Mouse (Mus musculus) heart, embryonic 11.5 days (tissue): ENCODE measurements around the gene Pgc. TPM values are rescaled to one million over a fixed set of nuclear protein-coding genes. Genes with fewer than 3 reads are reported as not detected.

Experiments used
- ATAC-seq: fragments of 200-750 bp; cut with Nextera tagmentation; replicated peaks from 2 replicates; pipeline ENCODE4 v1.8.0; 2017; ENCODE audit warnings: moderate library complexity; ENCODE audit not compliant: insufficient number of reproducible peaks, low FRiP score, low TSS enrichment
- H3K27ac ChIP-seq: fragments of 300-500 bp; sonication (generic); 2 replicates; pipeline ENCODE4 v1.5.1; 2014; ENCODE audit warnings: mild to moderate bottlenecking, low read depth, low read length
- H3K27me3 ChIP-seq: fragments of 300-500 bp; sonication (generic); 2 replicates; pipeline ENCODE4 v1.6.1; 2014; ENCODE audit warnings: mild to moderate bottlenecking, low read length, mixed read lengths; ENCODE audit not compliant: control insufficient read depth, insufficient read depth
- H3K36me3 ChIP-seq: fragments of 300-500 bp; sonication (generic); 2 replicates; pipeline ENCODE4 v1.6.1; 2014; ENCODE audit warnings: mild to moderate bottlenecking, low read length, moderate library complexity, mixed read lengths; ENCODE audit not compliant: control insufficient read depth, insufficient read depth
- H3K4me1 ChIP-seq: fragments of 300-500 bp; sonication (generic); 2 replicates; pipeline ENCODE4 v1.6.1; 2014; ENCODE audit warnings: low read length; ENCODE audit not compliant: control insufficient read depth, insufficient read depth
- H3K4me2 ChIP-seq: fragments of 300-500 bp; sonication (generic); 2 replicates; pipeline ENCODE4 v1.6.1; 2014; ENCODE audit warnings: mild to moderate bottlenecking, moderate library complexity
- H3K4me3 ChIP-seq: fragments of 300-500 bp; sonication (generic); 2 replicates; pipeline ENCODE4 v1.5.1; 2014; ENCODE audit warnings: low read depth, low read length
- H3K9ac ChIP-seq: fragments of 300-500 bp; sonication (generic); 2 replicates; pipeline ENCODE4 v1.6.1; 2014; ENCODE audit warnings: mild to moderate bottlenecking, low read depth, low read length, moderate library complexity
- H3K9me3 ChIP-seq: fragments of 300-500 bp; sonication (generic); replicated peaks from 2 replicates; pipeline ENCODE4 v1.6.1; 2016; ENCODE audit warnings: low read length; ENCODE audit not compliant: control insufficient read depth
- WGBS: fragments of 180-500 bp; shearing (Covaris S2); extraction: QIAGEN DNeasy Blood & Tissue Kit; methylation state at CpG from one replicate; pipeline ENCODE4 v1.1.7; 2014; ENCODE audit not compliant: insufficient replicate concordance; 5-methylcytosine and 5-hydroxymethylcytosine counted together
- polyA plus RNA-seq: library from polyadenylated mRNA; unstranded; fragments of >200 nt; fragmentation: Nextera tagmentation; extraction: Ambion mirVana; gene quantifications from 2 replicates; pipeline ENCODE4 v1.2.1, GENCODE M21; 2014

The Pgc gene
- 0.15 TPM in 1 of 2 replicates, not detected in the other for polyA plus RNA-seq

- H3K27ac ChIP-seq = no peak within 1 kb of the TSS
- 65% methylated on average over 11 of the region's 11 CpGs for WGBS
- H3K27me3 ChIP-seq = 0 out of 2 replicates have a peak, but pooled peaks cover 3% of the 10 kb centered on the region
- no peaks in the 10 kb centered on the region for H3K36me3 ChIP-seq
- no peak within 1 kb of the TSS for H3K9ac ChIP-seq
- H3K4me2 ChIP-seq = no peak within 1 kb of the TSS
- ATAC-seq = no peak
- H3K9me3 ChIP-seq = no peaks in the 10 kb centered on the region
- no peaks in the 10 kb centered on the region for H3K4me1 ChIP-seq
- no peak within 1 kb of the TSS for H3K4me3 ChIP-seq
Observed at GRCm38 (mm10) chr17:47726566-47726965, at the start of gene Pgc. TSS of gene Pgc (plus strand) at chr17:47726842.

- H3K4me3 ChIP-seq = no peak overlapping the region
- no peaks in the 10 kb centered on the region for H3K9me3 ChIP-seq
- WGBS = 87% methylated on average over 5 of the region's 5 CpGs
- ATAC-seq = no peak
- no peaks in the 10 kb centered on the region for H3K4me1 ChIP-seq
- H3K27ac ChIP-seq = no peak overlapping the region
- H3K27me3 ChIP-seq = peaks cover 2% of the 10 kb centered on the region; the same call in 1 of the 2 replicates
- H3K4me2 ChIP-seq = no peak overlapping the region
- peaks cover 7% of the 10 kb centered on the region for H3K36me3 ChIP-seq
- H3K9ac ChIP-seq = no peak overlapping the region
Observed at GRCm38 (mm10) chr17:47678238-47678637, 48.4 kb upstream of the Pgc start.

GRCm38 (mm10) chr17:47678702-47679101, 47.9 kb upstream of the Pgc start:
- Histone ChIP-seq H3K36me3 (peaks cover 7% of the 10 kb centered on the region), H3K27ac (no peak overlapping the region), H3K9ac (no peak overlapping the region), H3K27me3 (no peaks in the 10 kb centered on the region), H3K4me2 (no peak overlapping the region), H3K4me3 (no peak overlapping the region), H3K9me3 (no peaks in the 10 kb centered on the region), H3K4me1 (no peaks in the 10 kb centered on the region)
- 77% methylated on average over 5 of the region's 5 CpGs for WGBS
- no peak for ATAC-seq

GRCm38 (mm10) chr17:47682836-47683235, 43.8 kb upstream of the Pgc start:
- no peak overlapping the region for H3K9ac ChIP-seq
- no peaks in the 10 kb centered on the region for H3K9me3 ChIP-seq
- no peaks in the 10 kb centered on the region for H3K27me3 ChIP-seq
- no peak overlapping the region for H3K4me3 ChIP-seq
- no peak overlapping the region for H3K4me2 ChIP-seq
- no peak for ATAC-seq
- no peak overlapping the region for H3K27ac ChIP-seq
- 79% methylated on average over 4 of the region's 4 CpGs for WGBS
- peaks cover 7% of the 10 kb centered on the region for H3K36me3 ChIP-seq
- peaks cover 6% of the 10 kb centered on the region; the same call in 1 of the 2 replicates for H3K4me1 ChIP-seq

- Histone ChIP-seq H3K4me1 (peaks cover 8% of the 10 kb centered on the region; the same call in 1 of the 2 replicates), H3K27me3 (peaks cover 7% of the 10 kb centered on the region; the same call in 1 of the 2 replicates), H3K4me2 (peak overlapping the region; percentile 100), H3K27ac (peak overlapping the region; percentile 83), H3K9me3 (no peaks in the 10 kb centered on the region), H3K36me3 (no peaks in the 10 kb centered on the region; the same call in 1 of the 2 replicates), H3K9ac (peak overlapping the region; percentile 85), H3K4me3 (peak overlapping the region; percentile 87)
- under 1% methylated on average over 70 of the region's 70 CpGs for WGBS
- ATAC-seq = peak; percentile 83
Observed at GRCm38 (mm10) chr17:47687409-47688343, 39.0 kb upstream of the Pgc start.

- no peaks in the 10 kb centered on the region; the same call in 1 of the 2 replicates for H3K36me3 ChIP-seq
- WGBS = 0% methylated on average over 9 of the region's 9 CpGs
- H3K4me3 ChIP-seq = peak within 1 kb of the TSS; percentile 87
- no peaks in the 10 kb centered on the region for H3K9me3 ChIP-seq
- peak within 1 kb of the TSS; percentile 83 for H3K27ac ChIP-seq
- ATAC-seq = no peak
- peaks cover 8% of the 10 kb centered on the region; the same call in 1 of the 2 replicates for H3K4me1 ChIP-seq
- peak within 1 kb of the TSS; percentile 100 for H3K4me2 ChIP-seq
- H3K27me3 ChIP-seq = peaks cover 8% of the 10 kb centered on the region
- H3K9ac ChIP-seq = peak within 1 kb of the TSS; percentile 85
Observed at GRCm38 (mm10) chr17:47688344-47688607, 38.4 kb upstream of the Pgc start, which contains the start of gene Tomm6. TSS of gene Tomm6 (minus strand) at chr17:47688386.

- peak; percentile 68 for ATAC-seq
- no peaks in the 10 kb centered on the region for H3K9me3 ChIP-seq
- 1% methylated on average over 57 of the region's 58 CpGs for WGBS
Observed at GRCm38 (mm10) chr17:47688608-47689575, 37.8 kb upstream of the Pgc start, which contains the start of gene Frs3. TSS of gene Frs3 (plus strand) at chr17:47689030.

GRCm38 (mm10) chr17:47689894-47690293, 36.7 kb upstream of the Pgc start:
- WGBS = 76% methylated on average over 7 of the region's 8 CpGs
- no peak overlapping the region for H3K27ac ChIP-seq
- no peak overlapping the region for H3K9ac ChIP-seq
- peak overlapping the region; percentile 100 for H3K4me2 ChIP-seq
- no peak for ATAC-seq
- H3K4me3 ChIP-seq = peak overlapping the region; percentile 15; the same call in 1 of the 2 replicates
- peaks cover 15% of the 10 kb centered on the region for H3K4me1 ChIP-seq
- no peaks in the 10 kb centered on the region for H3K36me3 ChIP-seq
- H3K9me3 ChIP-seq = no peaks in the 10 kb centered on the region
- H3K27me3 ChIP-seq = peaks cover 10% of the 10 kb centered on the region

More at GRCm38 (mm10) chr17:47688608-47689575, 37.8 kb upstream of the Pgc start, which contains the start of gene Frs3:
- peak within 1 kb of the TSS; percentile 100 for H3K4me2 ChIP-seq
- H3K4me3 ChIP-seq = peak within 1 kb of the TSS; percentile 87
- peaks cover 11% of the 10 kb centered on the region for H3K4me1 ChIP-seq
- peak within 1 kb of the TSS; percentile 85 for H3K9ac ChIP-seq
- no peaks in the 10 kb centered on the region for H3K36me3 ChIP-seq
- H3K27me3 ChIP-seq = peaks cover 10% of the 10 kb centered on the region
- H3K27ac ChIP-seq = peak within 1 kb of the TSS; percentile 83
